Mouse (Mus musculus): ENCODE measurements around the gene Zfp963. TPM values are rescaled to one million over a fixed set of nuclear protein-coding genes. Genes with fewer than 3 reads are reported as not detected.
"Not testable (repeated sequence)": the region's sequence is repeated elsewhere in the genome, so short reads cannot be mapped to it uniquely, and the experiment has no call there.

The Zfp963 gene
- polyA plus RNA-seq, 1 experiment = 1.1 TPM

GRCm38 (mm10) chr8:69715366-69715765, 34.4 kb downstream of the Zfp963 start:
- H3K4me1 ChIP-seq (ENCODE audit: control insufficient read depth, insufficient read depth, insufficient read length) = peaks cover 5% of the 10 kb centered on the region; the same call in 1 of the 2 replicates
- no peak for DNase-seq (ENCODE audit: low read depth in 1 of 2, low spot score in 2 of 2)
- no peak overlapping the region for H3K27ac ChIP-seq (ENCODE audit: insufficient read depth, low read length)
- no peak for TF ChIP-seq POLR2A (IDR thresholded peaks at IDR 0.05; ENCODE audit: low read depth, low read length)
- no peak for TF ChIP-seq CTCF (IDR thresholded peaks at IDR 0.05; ENCODE audit: extremely low read depth, insufficient read depth, insufficient read length, insufficient replicate concordance)
- H3K36me3 ChIP-seq (ENCODE audit: control insufficient read depth, insufficient read depth, low read length) = peaks cover 10% of the 10 kb centered on the region
- no peaks in the 10 kb centered on the region for H3K27me3 ChIP-seq (ENCODE audit: control insufficient read depth, insufficient read depth, low read length)
- 78% methylated on average over 6 of the region's 6 CpGs for WGBS
- H3K4me3 ChIP-seq (ENCODE audit: extremely low read depth, insufficient read depth, insufficient read length) = no peak overlapping the region

DNA sequence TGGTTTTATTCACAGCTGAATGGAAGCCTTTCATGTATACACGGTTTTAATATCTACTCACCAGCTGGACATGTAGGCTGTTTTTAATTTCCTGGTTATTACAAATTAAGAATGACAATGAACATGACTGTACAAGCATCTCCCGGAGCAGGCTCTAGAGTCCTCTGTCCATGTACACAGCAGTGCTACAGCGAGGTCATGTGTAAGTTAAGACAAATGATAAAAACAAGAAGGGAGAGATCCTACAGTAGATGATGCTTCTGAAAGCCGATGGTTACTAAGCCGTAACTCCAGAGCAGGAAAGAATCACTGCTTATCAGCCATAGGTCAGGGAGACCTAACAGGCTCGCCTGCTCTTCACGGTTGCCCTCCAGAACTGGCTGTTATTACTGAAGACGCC, 36.3 kb downstream of the Zfp963 start:
- DNase-seq (ENCODE audit: low read depth in 1 of 2, low spot score in 2 of 2) = no peak
- TF ChIP-seq CTCF (IDR thresholded peaks at IDR 0.05; ENCODE audit: extremely low read depth, insufficient read depth, insufficient read length, insufficient replicate concordance) = no peak
- no peak for TF ChIP-seq POLR2A (IDR thresholded peaks at IDR 0.05; ENCODE audit: low read depth, low read length)
- Histone ChIP-seq H3K4me1 (ENCODE audit: control insufficient read depth, insufficient read depth, insufficient read length) (peaks cover 5% of the 10 kb centered on the region; the same call in 1 of the 2 replicates), H3K27ac (ENCODE audit: insufficient read depth, low read length) (no peak overlapping the region), H3K27me3 (ENCODE audit: control insufficient read depth, insufficient read depth, low read length) (no peaks in the 10 kb centered on the region), H3K36me3 (ENCODE audit: control insufficient read depth, insufficient read depth, low read length) (peaks cover 25% of the 10 kb centered on the region), H3K4me3 (ENCODE audit: extremely low read depth, insufficient read depth, insufficient read length) (no peak overlapping the region)
- 90% methylated on average over 8 of the region's 8 CpGs for WGBS

- not testable (repeated sequence) for H3K4me1 ChIP-seq (ENCODE audit: control insufficient read depth, insufficient read depth, insufficient read length); H3K27ac ChIP-seq (ENCODE audit: insufficient read depth, low read length); H3K4me3 ChIP-seq (ENCODE audit: extremely low read depth, insufficient read depth, insufficient read length); DNase-seq (ENCODE audit: low read depth in 1 of 2, low spot score in 2 of 2); H3K27me3 ChIP-seq (ENCODE audit: control insufficient read depth, insufficient read depth, low read length)
- peaks cover 51% of the 10 kb centered on the region for H3K36me3 ChIP-seq (ENCODE audit: control insufficient read depth, insufficient read depth, low read length)
- WGBS = 97% methylated on average over 10 of the region's 10 CpGs
These were observed 39.1 kb downstream of the Zfp963 start, which contains the start of gene Zfp869 for GRCm38 (mm10) chr8:69710624-69711023. Gene Zfp869, minus strand, starts transcription at chr8:69710724.

- no peak overlapping the region for H3K4me3 ChIP-seq (ENCODE audit: extremely low read depth, insufficient read depth, insufficient read length)
- WGBS = 72% methylated on average over 6 of the region's 6 CpGs
- TF ChIP-seq CTCF (IDR thresholded peaks at IDR 0.05; ENCODE audit: extremely low read depth, insufficient read depth, insufficient read length, insufficient replicate concordance) = no peak
- no peak for TF ChIP-seq POLR2A (IDR thresholded peaks at IDR 0.05; ENCODE audit: low read depth, low read length)
- H3K4me1 ChIP-seq (ENCODE audit: control insufficient read depth, insufficient read depth, insufficient read length) = no peaks in the 10 kb centered on the region
- H3K36me3 ChIP-seq (ENCODE audit: control insufficient read depth, insufficient read depth, low read length) = peaks cover 25% of the 10 kb centered on the region
- H3K27me3 ChIP-seq (ENCODE audit: control insufficient read depth, insufficient read depth, low read length) = no peaks in the 10 kb centered on the region
- H3K27ac ChIP-seq (ENCODE audit: insufficient read depth, low read length) = no peak overlapping the region
- DNase-seq (ENCODE audit: low read depth in 1 of 2, low spot score in 2 of 2) = no peak
These were observed 48.0 kb downstream of the Zfp963 start for GRCm38 (mm10) chr8:69701810-69702209.

Other genes with a start within 250 kb of the Zfp963 start
- gene Gm7697, start 227.0 kb downstream of the Zfp963 start, polyA plus RNA-seq (2012; rRNA removed) = not detected in 2 replicates
- 3.3 and 4.0 TPM in 2 replicates for gene Zfp868, start 124.4 kb downstream of the Zfp963 start, polyA plus RNA-seq (2012; rRNA removed)
- gene Zfp964, start 95.5 kb downstream of the Zfp963 start, polyA plus RNA-seq (2012; rRNA removed) = 0.14 and 0.20 TPM in 2 replicates
- gene Zfp869, start 39.2 kb downstream of the Zfp963 start, polyA plus RNA-seq (2012; rRNA removed) = 2.3 TPM in 2 replicates
- gene Gm20422, start 24.9 kb upstream of the Zfp963 start, polyA plus RNA-seq (2012; rRNA removed) = 0.32 and 0.97 TPM in 2 replicates
- gene Atp13a1, start 41.2 kb upstream of the Zfp963 start, polyA plus RNA-seq (2012; rRNA removed) = 83.2 and 114 TPM in 2 replicates
- gene Zfp866, start 41.2 kb upstream of the Zfp963 start, polyA plus RNA-seq (2012; rRNA removed) = 8.8 and 9.0 TPM in 2 replicates
- 210 and 212 TPM in 2 replicates for gene Gmip, start 58.7 kb upstream of the Zfp963 start, polyA plus RNA-seq (2012; rRNA removed)
- gene Lpar2, start 72.5 kb upstream of the Zfp963 start, polyA plus RNA-seq (2012; rRNA removed) = 6.6 and 8.9 TPM in 2 replicates
- gene Pbx4, start 82.5 kb upstream of the Zfp963 start, polyA plus RNA-seq (2012; rRNA removed) = 10.7 and 14.7 TPM in 2 replicates
- gene Cilp2, start 137.7 kb upstream of the Zfp963 start, polyA plus RNA-seq (2012; rRNA removed) = 0.11 and 0.34 TPM in 2 replicates
- gene Tssk6, start 152.2 kb upstream of the Zfp963 start, polyA plus RNA-seq (2012; rRNA removed) = 1.0 TPM in 2 replicates
- 53.8 and 76.3 TPM in 2 replicates for gene Ndufa13, start 152.6 kb upstream of the Zfp963 start, polyA plus RNA-seq (2012; rRNA removed)
- gene Yjefn3, start 152.7 kb upstream of the Zfp963 start, polyA plus RNA-seq (2012; rRNA removed) = 1.5 and 1.9 TPM in 2 replicates
- 45.8 and 64.6 TPM in 2 replicates for gene Gatad2a, start 246.4 kb upstream of the Zfp963 start, polyA plus RNA-seq (2012; rRNA removed)

Data from spleen, adult 2 months (tissue).